Comparison of ENCODE assay signal across 8 mouse cellular contexts in genomic region chr12:40535655-40536618, GRCm38 (mm10).
DNase-seq lines count a peak whose midpoint lies in the region; ATAC-seq and TF ChIP-seq lines count a peak whose summit lies in the region.

No protein-coding gene starts in this region.

- peak; percentile 51 for DNase-seq in liver
- peak; percentile 54 for DNase-seq in liver, postnatal 0 days
- peak; percentile 54 for DNase-seq in thymus, postnatal 0 days (ENCODE audit: low spot score)
- DNase-seq in cerebellum, adult 8-10 months: no peak
- DNase-seq in frontal cortex, postnatal 14 days (ENCODE audit: low spot score in 2 of 2): no peak
- DNase-seq in layer of hippocampus, adult 8-10 months (ENCODE audit: low spot score in 2 of 2): no peak

- H3K9ac ChIP-seq in liver, embryonic 12.5 days: no peak overlapping the region
- no peak overlapping the region for H3K9ac ChIP-seq in embryonic facial prominence, embryonic 15.5 days
- H3K9ac ChIP-seq in liver, postnatal 0 days (replicated peaks): no peak overlapping the region; the same call in 1 of the 2 replicates

- no peak for TF ChIP-seq EP300 in liver, postnatal 0 days (IDR thresholded peaks at IDR 0.05; ENCODE audit: low read depth)

- WGBS in liver, embryonic 12.5 days (ENCODE audit: insufficient replicate concordance): 31% methylated on average over 9 of the region's 9 CpGs
- 55% methylated on average over 9 of the region's 9 CpGs for WGBS in embryonic facial prominence, embryonic 15.5 days
- WGBS in liver, postnatal 0 days (ENCODE audit: insufficient replicate concordance): 31% methylated on average over 9 of the region's 9 CpGs

- no peaks in the 10 kb centered on the region for H3K36me3 ChIP-seq in liver, embryonic 12.5 days
- H3K36me3 ChIP-seq in embryonic facial prominence, embryonic 15.5 days: no peaks in the 10 kb centered on the region
- no peaks in the 10 kb centered on the region for H3K36me3 ChIP-seq in liver, postnatal 0 days (replicated peaks; ENCODE audit: insufficient read depth, low read length)

- no peak overlapping the region for H3K27ac ChIP-seq in liver, embryonic 12.5 days
- peak overlapping the region; percentile 23; the same call in 1 of the 2 replicates for H3K27ac ChIP-seq in embryonic facial prominence, embryonic 15.5 days (replicated peaks)
- H3K27ac ChIP-seq in liver, postnatal 0 days (ENCODE audit: low read depth): peak overlapping the region; percentile 48

- ATAC-seq in liver, embryonic 12.5 days: no peak
- peak; percentile 19; the same call in 1 of the 2 replicates for ATAC-seq in embryonic facial prominence, embryonic 15.5 days (ENCODE audit: insufficient number of reproducible peaks, low FRiP score, low TSS enrichment, low read depth)
- ATAC-seq in liver, postnatal 0 days: peak; percentile 44; the same call in 1 of the 2 replicates

- no peaks in the 10 kb centered on the region for H3K4me1 ChIP-seq in liver, embryonic 12.5 days
- 0 out of 2 replicates have a peak, but pooled peaks cover 4% of the 10 kb centered on the region for H3K4me1 ChIP-seq in embryonic facial prominence, embryonic 15.5 days
- H3K4me1 ChIP-seq in liver, postnatal 0 days (ENCODE audit: insufficient read depth): peaks cover 7% of the 10 kb centered on the region

- H3K9me3 ChIP-seq in liver, embryonic 12.5 days (replicated peaks): no peaks in the 10 kb centered on the region
- H3K9me3 ChIP-seq in embryonic facial prominence, embryonic 15.5 days (replicated peaks): no peaks in the 10 kb centered on the region
- H3K9me3 ChIP-seq in liver, postnatal 0 days (ENCODE audit: low read length): no peaks in the 10 kb centered on the region

- no peak for TF ChIP-seq CTCF in liver, postnatal 0 days (IDR thresholded peaks at IDR 0.05; ENCODE audit: low read depth)

- no peak overlapping the region for H3K4me2 ChIP-seq in liver, embryonic 12.5 days
- H3K4me2 ChIP-seq in embryonic facial prominence, embryonic 15.5 days (replicated peaks): no peak overlapping the region
- peak overlapping the region; percentile 40; the same call in 1 of the 2 replicates for H3K4me2 ChIP-seq in liver, postnatal 0 days (ENCODE audit: low read depth, low read length)

- H3K27me3 ChIP-seq in liver, embryonic 12.5 days (replicated peaks): 0 out of 2 replicates have a peak, but pooled peaks cover 3% of the 10 kb centered on the region
- H3K27me3 ChIP-seq in embryonic facial prominence, embryonic 15.5 days: no peaks in the 10 kb centered on the region
- no peaks in the 10 kb centered on the region for H3K27me3 ChIP-seq in liver, postnatal 0 days (ENCODE audit: insufficient read depth, low read length)

- no peak overlapping the region for H3K4me3 ChIP-seq in liver, embryonic 12.5 days
- no peak overlapping the region for H3K4me3 ChIP-seq in embryonic facial prominence, embryonic 15.5 days (replicated peaks)
- H3K4me3 ChIP-seq in liver, postnatal 0 days (ENCODE audit: low read depth, low read length): no peak overlapping the region

Comparison
In these comparisons a context has a peak if more than half of its experiments do, and no peak if none do; other contexts are left out.
1. DNase-seq: peak in liver (single experiment), liver, postnatal 0 days (single experiment) and thymus, postnatal 0 days (single experiment); none in cerebellum, adult 8-10 months (single experiment), frontal cortex, postnatal 14 days (0 of 2) and layer of hippocampus, adult 8-10 months (0 of 2).